Mouse (Mus musculus): ENCODE measurements at regions not wholly inside any gene's neighbourhood (a gene's known extent, or its start where the extent isn't known, plus 50 kb on each side); places are given as distances from the start of the nearest gene placed in this dataset.

DNA sequence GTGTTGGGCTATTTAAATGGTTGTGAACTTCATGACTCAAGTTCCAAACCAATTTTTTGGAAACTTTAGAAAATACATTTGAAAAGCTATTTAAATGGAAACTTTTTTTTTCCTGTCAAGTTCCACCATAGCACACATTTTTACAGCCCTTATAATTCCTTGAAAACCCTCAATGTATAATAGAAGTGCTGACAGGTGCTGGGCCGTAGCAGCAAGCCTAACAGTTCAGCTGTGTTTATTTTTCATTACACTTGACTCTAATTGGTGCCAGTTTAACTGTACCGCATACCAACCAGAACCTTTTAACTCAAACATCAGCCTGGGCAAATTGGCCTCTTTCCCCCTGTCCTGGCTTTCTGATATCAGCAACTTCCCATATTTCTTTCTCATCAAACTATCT lies 286.7 kb downstream of the Fam49a start:
- no peak for DNase-seq

DNA sequence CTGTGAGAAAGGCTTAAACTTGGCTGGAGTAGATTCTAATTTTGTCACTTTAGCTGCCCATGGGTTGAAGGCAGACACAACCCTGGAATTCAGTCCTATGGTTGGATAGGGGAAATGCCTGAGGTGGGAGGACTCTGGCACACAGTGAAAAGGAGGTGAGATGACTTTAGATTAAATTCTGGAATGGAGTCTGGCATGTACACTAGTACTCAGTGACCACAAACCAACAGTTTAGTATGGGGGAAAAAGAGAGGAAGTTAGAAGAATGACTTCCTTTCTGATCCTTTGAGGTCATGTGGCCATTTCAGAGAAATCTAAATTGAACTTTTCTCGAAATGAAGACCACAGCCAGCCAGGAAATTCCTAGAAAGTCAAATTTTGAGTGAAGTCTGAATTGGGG lies 285.5 kb downstream of the Fam49a start:
- no peak for DNase-seq

DNA sequence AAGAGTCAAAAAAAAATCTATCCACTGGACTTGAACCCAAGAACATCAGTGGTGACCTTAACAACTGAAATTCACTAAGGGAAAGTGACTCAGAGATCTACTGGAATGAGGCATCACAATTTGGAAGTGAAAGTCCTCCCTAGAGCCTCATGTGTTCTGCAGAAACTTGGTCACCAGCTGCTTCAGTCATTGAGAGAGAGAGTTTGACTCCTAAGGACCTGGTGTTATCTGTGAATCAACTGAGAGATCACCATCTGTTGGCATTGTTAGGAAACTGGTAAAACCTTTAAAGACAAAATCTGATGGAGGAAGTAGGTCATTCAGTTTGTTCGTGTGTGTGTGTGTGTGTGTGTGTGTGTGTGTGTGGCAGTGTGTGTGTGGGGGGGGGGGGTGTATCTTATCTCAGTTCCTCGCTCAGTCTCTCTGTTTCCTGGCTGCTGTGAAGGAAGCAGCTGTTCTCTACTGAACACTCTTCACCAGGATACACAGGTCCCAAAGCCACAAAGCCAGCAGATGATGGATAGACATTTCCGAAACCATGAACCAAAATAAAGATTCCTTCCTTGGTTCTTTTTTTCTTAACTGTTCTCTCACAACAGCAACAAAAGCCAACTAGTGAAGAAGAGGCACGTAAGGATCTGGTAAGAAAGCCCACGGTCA lies 284.6 kb downstream of the Fam49a start:
- peak in 1 of 2 experiments; percentile 13 for DNase-seq

DNA sequence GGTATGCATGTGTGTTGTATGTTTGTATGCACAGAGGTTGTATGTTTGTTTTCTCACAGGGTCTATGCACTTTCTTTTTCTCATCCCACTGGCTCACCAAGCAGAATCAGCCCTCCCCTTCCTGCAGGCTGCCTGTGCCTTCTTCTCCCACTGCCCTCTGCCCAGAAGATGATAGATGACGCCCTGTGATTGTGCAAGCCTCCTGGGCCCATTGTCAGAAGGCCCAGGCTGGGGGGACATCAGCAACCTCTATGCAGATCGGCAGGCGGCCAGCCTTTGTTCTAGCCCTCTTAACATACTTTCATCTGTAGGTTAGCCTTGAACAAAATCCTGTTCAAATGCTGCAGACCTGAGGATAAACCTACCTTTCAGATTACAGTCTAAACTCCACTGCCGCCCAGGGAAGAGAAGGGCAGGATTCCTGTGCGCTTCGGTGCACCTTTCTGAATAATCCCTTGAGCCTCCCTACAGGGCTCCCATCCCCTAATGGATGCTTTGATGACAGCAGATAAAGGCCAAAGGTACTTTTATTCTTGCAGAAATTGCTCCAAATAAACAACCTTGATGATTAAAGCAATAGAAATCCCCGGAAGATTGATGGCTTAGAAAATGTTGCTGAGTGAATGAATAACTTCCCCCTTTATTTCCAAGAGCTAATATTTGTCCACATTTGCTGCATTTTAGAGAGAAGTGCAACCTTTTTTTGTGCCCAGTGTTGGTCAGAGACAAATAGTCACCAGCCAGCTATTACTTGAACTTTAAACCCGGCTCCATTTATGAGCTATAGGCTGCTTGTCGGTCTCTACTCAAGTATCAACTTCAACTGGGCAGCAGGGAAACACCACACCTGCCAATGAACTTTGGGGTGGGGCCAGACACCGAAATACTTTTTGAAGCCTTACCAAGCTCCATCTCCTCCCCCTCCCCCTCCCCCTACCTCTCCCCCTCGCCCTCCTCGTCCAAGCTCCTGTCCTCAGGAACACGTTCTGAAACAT lies 279.4 kb downstream of the Fam49a start:
- DNase-seq = no peak

DNA sequence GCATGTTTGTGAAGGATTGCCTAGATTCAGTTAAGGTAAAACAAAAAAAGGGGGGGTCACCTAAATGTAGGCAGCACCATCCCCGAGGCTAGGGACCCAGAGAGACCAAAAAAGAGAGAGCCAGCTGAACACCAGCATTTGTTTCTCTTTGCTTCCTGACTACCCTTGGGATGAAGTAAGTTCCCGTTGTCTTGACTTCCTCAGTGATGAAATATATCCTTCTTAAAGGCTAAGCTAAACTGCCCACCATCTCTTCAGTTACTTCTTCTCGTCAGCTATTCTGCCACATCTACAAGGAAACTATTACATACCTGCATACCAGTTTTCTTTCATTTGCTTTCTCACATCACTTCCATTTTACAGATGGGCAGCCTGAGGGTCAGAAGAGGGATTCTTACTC lies 277.4 kb downstream of the Fam49a start:
- DNase-seq = no peak

DNA sequence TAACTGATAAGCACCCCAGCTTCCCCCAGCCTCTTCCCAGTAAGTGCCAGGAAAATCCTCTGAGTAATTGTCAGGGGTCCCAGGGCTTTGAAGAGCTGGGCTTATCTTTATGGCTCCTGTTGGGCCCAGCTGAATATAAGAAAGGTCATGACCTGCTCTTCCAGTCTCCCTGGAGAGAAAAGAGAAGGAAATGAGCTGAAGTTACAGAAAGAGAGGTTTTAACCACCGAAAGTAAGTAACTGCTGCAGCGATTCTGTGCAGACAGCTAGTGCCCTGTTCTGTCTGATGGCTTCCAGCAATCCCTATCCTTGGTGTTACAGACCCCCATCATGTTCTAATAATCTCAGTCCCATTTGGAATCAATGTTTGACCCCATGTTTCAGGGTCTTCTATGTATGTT lies 272.8 kb downstream of the Fam49a start:
- DNase-seq = no peak

DNA sequence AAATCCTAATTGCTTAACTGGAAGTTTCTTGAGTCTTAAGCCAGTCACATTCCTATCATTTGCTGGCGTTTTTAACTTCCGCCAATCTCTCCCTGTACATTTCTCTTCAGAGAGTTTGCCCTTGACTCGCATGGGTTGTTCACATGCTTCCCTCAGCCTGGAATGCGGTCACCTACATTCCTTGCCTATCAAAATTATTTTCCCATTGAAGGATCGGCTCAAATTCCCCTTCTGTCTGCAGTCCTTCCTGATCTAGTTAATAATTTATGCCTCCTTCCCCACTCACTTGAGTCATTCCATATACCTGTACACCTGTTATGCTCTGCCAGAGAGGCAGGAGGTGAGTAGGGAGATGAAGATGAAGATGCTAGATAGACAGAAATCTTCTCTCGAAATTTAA lies 268.9 kb downstream of the Fam49a start:
- DNase-seq = no peak

DNA sequence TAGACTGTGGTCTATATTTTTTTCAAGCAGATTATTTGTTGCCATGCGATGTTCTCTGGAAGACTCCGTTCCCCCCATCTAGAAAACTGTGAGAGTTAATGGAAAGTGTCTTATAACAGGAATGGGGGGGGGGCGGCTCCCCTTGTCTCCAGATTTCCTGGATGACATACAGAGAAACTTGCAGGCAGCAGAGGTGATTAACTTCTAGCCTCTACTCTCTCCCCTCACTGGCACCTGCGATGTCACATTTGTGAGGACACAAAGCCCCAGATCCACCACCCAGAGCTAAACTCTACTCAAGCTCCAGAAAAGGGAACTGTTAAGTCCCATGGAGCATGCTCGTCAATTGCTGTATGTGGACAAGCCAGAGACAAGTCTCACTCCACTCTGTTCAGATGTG lies 267.6 kb downstream of the Fam49a start:
- no peak for DNase-seq

DNA sequence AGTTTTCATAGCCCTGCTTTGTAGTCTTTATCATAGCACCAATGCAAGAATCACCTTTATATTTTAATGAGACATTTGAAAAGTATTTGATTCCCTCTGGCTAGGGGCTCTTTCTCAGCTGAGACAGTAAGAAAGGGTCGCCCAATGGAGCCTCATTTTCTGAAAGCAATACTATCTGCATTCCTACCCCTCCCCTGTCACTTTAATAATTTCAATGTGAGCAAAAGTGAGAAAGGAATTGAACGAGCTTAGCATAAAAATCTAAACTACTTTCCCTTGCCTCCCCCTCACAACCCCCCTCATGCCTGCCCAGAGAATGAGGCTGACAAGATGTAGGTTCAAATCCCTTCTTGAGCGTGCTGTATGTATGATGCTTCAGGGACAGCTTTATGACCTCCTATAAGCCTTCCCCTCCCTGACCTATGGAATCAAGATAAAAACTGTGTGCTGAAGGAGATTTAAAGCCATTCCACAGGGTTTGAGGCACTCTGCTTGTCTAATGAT lies 266.6 kb downstream of the Fam49a start:
- DNase-seq = no peak

DNA sequence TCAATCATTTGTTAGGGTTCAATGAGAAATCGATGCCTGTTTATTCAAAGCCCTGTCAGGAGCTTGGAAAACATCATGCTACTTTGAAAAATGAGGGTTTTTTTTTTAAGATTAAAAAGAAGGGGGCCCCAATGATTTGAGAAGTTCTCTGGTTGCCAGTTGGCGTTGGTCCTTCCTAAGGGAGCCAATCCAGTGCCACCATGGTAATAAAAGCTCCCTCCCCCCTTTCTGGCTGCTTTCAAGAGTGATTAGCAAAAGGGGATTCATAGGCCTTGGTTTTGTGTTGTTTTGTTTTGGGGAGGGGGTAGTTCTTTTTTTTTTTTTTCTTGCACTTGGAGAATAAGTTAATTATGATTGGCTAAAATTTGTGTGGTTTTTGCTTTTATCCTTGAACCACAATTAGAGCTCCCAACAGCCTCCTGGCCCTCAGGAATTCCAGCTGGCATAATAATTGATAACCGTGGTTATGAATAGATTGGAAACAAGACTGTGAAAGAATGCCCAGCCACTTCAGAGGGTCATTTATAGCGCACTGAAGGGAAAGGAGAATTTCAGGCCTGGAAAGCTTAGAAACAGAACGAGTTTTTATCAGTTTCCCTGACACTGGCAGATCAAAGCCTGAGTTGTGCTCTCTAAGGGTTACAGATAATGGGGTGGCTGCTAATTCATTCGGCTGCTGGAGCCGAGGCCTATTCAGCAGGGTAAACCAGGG lies 266.0 kb downstream of the Fam49a start:
- no peak for DNase-seq

DNA sequence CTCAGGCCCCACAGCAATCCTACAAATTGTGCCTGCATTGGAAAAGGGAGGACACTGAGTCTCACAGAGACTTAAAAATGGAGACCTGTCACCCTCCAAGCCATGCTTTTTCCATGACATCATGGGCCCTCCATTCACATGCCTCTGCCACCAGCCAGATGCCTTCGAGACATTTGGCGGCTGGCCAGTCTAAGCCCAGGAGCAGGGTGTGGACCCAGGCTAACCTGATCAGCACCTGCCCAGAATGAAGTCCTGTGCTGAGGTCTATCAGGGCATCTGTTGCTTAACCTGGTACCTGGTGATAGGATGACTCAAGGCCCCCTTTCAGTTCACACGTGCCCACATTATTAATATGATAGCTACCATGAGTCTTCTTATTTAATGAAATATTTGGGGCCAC lies 265.4 kb downstream of the Fam49a start:
- no peak for DNase-seq

DNA sequence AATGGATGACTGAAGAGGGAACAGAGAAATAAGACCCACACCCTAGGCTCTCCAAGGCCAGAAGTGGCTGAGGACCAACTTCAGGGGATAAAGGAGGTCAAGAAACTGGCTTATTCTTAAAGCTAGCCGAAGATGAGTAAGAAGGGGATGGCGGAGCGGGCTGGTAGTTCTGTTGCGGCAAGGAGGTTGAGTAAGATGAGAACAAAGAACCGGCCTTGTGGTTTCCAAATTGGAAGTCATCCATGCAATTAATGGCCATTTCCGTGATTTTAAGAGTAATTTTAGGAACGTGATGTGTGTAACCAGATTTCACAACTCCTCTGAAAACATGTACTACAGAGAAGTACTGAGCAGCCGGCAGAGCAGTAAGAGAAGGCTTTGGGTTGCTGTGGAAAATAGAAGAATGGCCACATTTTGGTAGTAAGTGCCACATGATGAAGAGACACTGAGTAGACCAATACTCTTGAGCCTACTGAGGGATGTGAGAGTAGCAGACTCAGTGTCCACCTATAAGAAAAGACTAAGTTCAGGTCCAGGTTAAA lies 258.4 kb downstream of the Fam49a start:
- no peak for DNase-seq

DNA sequence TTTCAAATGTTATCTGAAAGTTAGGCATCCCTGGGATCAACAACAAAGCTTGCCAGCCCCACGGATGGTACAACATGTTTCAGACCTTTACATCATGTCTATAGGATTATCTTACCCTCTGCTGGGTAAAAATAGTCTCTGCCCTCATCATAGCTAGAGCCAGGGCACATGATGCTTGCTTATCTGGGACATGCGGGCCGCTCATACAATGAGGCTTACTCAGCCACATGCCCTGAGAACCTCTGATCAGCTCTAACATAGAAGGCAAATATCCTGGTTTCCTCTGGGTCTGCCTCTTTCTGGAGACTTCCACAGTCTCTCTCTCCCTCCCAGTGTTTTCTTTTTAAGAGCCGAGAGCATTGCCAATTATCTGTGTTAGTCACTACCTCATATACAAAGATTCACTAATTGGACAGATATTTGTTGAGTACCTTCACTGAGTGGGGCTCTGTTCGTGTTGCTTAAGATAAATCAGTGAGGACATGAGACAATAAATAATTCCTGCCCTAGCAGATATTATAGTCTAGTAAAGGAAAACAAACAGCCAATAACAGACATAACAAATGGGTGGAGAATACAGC lies 256.6 kb downstream of the Fam49a start:
- DNase-seq = no peak

DNA sequence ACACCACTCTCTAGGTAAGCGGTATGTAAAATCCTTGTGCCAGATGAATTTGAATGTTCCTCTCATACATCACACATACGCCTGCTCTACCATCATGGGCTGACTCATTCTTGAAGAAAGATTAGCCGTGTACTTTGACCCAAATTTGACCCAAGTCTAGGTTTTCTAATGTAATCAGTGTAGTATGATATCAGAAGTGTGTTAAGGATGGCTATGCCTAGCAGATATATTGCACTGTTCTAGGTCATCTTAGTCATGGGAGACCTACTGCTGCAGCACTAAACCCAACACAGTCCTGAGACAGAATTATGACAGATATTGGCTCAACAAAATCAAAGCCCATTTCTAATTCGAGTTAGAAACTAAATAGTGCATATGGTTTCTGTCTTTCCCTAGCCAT lies 255.1 kb downstream of the Fam49a start:
- DNase-seq = no peak

DNA sequence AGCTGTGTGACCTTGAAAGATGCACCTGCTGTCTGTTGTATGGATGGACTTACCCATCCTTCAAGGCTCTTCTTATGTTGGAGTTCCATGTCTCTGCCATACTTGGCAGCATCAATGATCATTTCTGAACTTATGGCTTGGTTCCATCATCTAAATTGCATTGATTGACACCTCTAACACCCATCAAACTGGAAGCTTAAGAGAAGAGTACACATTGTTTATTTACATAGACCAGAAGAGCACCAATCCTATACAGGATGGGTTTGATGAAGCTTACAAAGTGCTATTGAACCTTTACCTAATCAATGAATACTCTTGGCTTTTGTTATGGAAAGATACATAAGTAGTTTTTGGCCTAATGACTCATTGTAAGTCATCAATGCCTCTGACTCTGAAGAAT lies 248.8 kb downstream of the Fam49a start:
- no peak for DNase-seq

DNA sequence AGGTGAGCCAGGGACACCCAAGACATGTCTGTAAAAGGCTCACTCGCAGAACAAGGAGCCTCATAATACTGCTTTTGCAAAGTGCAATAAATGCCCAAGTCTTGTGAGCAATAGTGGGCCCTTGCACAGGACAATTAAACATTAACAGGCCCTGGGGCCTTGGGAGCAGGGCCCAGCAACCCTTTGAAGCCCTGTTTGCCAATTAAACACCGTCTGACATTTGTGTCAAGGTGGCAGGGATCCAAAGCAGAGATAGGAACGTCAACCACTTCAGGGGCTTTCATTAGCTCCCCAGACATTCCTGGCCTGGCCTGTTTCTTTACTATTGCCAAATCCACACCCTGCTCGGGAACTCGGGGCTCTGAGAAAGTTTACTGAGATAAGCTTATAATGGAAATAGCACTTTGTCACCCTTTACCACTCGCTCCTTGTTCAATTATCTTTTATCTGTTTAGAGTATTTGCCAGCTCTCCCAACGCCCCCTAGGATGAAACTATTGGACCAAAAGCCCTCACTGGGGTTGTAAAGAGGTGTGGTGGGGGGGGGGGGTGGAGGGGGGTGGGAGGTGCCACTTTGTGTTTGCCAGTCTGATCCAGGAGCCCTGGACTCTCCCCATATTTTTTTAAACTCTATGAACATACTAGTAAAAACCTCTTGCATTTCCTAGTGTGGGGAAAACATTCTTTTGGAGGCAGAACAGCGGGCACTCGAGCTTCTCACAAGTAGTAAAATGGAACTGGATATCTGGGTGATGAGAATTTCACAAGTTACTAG lies 247.4 kb downstream of the Fam49a start:
- no peak for DNase-seq

DNA sequence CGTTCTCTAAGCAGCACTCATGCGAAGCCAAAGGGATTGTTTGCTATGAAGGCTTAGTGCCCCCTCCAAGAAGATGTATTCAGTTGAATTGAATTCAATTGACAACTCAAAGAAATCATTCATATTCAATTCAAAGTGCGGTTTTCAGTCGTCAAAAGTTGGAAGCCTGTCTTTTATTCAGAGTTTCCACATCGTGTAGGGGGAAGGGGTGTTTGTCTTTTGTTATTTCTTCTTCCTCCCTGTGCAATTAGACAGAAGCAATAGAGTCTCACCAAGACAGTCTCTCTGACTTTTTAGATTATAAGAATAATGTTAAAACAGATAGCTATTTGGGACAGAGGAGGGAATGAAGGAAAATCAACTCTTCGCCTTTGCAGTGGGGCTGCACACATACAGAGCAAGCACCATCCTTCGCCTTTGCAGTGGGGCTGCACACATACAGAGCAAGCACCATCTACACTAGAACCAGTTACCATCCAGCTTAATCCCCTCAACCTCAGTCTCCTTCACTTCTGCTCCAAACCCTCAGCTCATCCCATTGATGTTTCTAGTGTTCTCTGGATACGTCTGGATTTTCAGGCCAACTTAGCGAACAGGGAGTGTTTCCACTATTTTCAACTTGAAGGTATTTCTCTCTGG lies 246.7 kb downstream of the Fam49a start:
- no peak for DNase-seq

DNA sequence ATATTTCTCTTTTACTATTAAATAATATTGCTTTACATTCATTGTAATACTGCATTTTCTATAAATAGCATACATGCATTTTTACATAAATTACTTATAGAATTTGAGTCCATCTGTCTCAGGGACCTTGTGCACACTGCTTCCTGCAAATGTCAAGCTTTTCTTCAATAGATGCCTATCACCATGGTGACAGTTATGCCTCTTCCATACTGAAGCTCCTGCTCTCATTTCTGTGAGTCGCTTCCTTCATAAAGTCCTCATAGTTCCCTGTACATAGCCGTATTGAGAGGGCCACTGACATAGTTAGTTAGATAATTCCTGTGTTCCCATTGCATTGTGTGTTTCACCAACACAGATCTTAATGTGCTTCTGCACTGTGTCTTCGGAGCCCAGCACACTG lies 244.7 kb downstream of the Fam49a start:
- DNase-seq = no peak

DNA sequence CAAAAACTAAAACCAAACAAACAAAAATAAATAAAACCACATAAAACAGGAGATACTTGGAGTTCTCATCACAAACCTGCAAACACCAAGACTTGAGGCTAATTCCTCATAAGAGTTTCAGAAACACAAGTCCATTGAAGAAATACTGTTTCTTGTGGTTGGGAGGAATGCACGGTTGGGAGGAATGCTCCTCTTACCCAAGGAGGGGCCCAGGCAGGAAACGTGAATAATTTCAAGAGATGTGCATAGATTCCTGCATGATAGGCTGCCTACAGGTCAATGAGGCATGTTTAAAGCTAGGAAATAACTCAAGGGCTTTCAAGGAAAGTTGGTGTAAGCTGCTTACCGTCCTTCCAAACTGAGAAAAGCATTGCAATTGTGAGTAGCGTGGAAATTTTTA lies 243.7 kb downstream of the Fam49a start:
- DNase-seq = no peak

DNA sequence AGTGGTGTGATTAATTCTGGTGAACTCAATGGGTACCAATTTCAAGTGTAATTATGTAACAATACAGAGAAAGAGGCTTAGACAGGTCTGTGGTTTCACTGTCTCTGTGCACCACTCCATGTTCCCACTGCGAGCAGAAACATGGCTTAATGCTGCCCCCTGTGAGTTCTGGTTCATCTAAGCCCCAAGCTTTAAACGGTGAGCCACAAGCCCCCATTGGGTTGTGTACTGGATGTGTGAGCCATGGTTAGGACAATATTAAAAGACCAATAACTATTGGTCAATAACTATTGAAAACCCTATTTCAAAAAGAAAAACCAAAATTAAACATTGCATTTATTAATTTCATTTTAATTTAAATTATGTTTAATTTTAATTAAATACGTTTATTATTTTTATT lies 238.0 kb downstream of the Fam49a start:
- no peak for DNase-seq

DNA sequence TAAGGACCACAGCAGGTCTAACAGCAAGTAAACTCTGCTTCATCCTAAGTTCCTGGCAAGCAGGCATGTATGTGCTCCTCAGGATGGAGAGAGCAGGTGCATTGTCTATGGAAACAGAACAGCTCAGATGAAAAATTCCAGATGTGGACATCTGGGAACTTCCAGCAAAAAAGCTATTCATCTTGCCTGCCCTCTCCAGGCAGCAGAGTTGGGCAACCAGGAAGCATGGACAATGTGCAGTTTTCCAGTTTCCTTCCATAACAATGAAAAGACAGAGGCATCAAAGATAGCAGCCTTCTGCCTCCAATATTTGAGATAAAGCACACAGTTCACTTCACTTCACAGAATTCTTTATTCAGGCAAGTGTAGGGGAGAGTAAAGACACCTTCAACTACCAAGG lies 236.7 kb downstream of the Fam49a start:
- DNase-seq = no peak
